Mouse (Mus musculus): ENCODE data around the gene Mogs.

Gene Mogs

DNA sequence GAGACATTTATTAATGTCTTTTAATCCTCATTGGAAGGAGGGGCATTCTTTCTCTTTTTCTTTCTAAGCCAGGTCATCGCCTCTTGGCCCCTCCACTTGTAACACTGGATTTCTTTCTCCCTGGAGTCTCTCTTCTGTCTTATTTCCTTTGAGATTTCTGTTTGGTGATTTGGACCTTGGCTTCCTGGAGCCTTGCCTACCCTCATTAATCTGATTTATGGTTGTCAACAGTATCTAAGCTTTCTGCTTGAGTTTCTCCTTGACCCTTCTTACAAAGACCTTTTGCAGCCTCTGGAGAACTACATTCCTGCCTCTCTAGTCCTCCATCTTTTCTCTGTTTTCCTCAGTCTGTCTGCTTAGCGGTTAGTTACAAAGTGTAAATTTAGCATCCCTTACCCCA lies 16.9 kb upstream of the Mogs start:
- DNase-seq: no peak

DNA sequence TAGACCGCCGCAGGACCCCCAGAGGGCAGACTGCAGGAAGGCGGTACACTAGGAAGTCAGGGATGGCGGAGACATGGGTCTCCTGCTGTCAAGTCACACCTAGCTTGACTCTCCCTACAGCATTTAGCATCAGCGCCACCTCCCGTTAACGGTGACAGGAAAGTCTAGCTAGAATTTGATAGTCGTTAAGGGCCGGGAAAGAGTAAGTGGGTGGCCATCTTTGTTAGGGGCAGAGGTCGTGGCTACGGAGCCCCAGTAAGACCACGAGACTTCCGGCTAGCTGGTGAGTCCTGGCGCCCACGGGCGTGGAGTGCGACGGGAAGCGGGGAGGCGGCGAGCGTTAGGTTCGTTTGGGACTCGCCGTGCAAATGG lies 14.0 kb upstream of the Mogs start, which contains the start of the genes Ccdc142 and Gm42688:
Gene Ccdc142, plus strand, starts transcription at position 286 of the 372 bp plus-strand sequence.
Gene Gm42688, plus strand, starts transcription at position 302 of the 372 bp plus-strand sequence.
- peak; percentile 91 to 94 for DNase-seq

DNA sequence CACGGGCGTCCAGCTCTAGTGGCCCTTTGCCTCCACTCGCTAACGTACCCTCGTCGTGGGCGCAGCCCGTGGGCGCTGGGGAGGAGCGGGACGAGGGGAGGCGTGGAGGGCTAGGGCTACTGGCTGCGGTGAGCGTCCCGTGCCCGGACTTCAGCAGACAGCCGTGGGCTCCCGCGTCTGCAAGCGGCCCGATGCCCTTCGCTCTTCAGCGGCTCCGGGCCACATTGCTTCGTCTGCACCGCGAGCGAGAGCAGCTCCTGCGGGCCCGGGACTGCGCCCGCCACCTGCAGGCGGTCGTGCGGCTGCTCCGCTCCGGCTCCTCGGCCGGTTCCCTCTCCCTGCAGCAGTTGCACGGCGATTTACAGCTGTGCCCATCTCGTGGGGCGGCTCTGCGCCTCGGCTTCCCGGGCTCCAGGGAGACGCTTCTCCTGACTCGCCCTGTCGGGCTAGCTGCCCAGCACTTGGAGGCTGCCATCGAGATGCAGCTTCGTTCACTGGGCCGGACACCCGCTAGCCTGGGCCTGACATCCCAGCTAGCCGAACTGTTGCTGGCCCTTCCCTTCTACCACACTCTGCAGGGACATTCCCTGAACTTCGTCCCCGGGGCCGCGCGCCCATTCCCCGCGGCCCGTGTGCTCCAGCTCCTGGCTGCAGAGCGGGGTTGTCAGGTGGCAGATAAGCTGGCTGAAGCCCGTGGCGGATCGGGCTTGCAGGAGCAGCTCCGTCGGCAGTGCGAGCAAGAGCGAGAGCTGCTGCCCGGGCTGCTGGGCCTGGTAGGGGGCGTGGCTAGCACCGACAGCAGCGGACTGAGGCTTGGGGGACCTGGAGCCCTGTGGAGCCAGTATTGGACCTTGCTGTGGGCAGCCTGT lies 13.4 kb upstream of the Mogs start:
- DNase-seq: peak; percentile 52 to 72

DNA sequence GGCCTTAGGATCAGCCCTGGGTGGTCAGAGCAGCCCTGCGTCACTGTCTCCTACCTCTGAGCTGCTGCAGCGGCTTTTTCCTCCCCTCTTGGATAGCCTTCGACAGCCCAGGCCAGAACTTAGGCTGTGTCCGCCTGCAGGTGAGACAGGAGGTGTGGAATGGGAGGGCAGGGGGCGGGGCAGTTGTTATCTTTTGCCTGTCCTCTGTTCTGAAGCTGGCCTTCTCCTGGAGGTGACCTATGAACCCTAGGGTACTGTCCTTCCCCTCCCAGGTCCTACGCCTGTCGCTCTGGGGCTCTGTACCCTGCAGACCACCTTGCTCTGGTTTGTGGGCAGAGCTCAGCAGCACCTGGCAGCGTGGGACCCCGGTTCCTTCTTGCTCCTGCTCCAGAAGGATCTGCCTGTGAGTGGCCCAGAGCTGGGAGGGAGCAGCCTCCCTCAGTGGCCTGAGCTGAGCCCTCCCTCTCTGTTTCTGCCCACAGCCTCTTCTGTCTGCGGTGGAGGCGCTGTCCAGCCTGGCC lies 12.1 kb upstream of the Mogs start:
- no peak for DNase-seq

GRCm38 (mm10) chr6:83104158-83104557 lies 11.1 kb upstream of the Mogs start:
- DNase-seq: no peak

GRCm38 (mm10) chr6:83107566-83108400 lies 7.5 kb upstream of the Mogs start:
- peak; percentile 68 to 74 for DNase-seq

DNA sequence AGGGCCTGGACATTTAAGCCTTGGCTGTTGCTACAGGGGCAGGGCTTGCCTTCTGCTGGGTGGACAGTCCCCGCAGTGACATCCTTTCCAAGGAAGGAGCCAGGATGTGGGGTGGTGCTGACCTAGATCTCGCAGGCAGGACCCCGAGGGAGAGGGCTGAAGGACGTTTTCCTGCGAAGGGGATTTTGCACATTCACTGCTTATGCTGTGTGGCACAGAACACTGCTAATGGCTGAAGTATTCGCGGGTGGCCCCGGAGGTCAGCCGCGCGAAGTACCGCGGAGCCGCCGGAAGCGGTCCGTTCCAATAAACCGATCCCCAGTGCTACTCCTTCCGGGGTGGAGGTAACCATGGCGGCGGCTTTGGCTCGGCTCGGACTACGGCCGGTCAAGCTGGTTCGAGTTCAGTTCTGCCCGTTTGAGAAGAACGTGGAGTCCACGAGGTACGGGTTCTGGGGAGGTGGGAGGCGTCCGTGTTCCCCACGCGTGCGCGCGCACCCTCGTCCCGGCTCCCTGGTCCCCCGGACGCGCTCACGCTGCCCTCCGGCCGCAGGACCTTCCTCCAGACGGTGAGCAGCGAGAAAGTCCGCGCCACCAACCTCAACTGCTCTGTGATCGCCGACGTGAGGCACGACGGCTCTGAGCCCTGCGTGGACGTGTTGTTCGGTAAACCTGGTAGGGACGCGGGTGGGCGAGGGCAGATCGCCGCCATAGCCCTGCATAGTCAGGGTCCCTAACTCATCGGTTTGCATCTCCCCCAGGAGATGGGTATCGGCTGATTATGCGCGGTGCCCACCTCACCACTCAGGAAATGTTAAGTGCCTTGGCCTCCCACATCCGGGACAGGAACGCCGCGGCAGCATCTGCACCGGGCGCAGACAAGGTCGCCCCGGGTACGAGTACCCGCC lies 6.3 kb upstream of the Mogs start, which contains the start of gene Mrpl53:
Gene Mrpl53, plus strand, starts transcription at position 279 of the 907 bp plus-strand sequence.
- DNase-seq: peak; percentile 80 to 87

- no peak for DNase-seq
These were observed 3.7 kb upstream of the Mogs start for GRCm38 (mm10) chr6:83111510-83112136.

GRCm38 (mm10) chr6:83115682-83116372 lies 531 bp downstream of the Mogs start:
- no peak for DNase-seq

- no peak for DNase-seq
These were observed 1.3 kb downstream of the Mogs start for GRCm38 (mm10) chr6:83116373-83117164.

DNA sequence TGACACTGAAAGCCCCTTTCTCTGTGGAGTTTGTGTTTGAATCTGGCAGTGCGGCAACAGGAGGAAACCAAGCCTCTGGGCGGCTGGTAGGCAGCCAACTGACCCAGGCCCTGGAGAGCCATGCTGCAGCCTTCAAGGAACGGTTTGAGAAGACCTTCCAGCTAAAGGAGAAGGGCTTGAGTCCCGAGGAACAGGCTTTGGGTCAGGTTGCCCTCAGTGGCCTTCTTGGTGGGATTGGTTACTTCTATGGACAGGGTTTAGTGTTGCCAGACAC lies 1.8 kb downstream of the Mogs start:
- DNase-seq: no peak

DNA sequence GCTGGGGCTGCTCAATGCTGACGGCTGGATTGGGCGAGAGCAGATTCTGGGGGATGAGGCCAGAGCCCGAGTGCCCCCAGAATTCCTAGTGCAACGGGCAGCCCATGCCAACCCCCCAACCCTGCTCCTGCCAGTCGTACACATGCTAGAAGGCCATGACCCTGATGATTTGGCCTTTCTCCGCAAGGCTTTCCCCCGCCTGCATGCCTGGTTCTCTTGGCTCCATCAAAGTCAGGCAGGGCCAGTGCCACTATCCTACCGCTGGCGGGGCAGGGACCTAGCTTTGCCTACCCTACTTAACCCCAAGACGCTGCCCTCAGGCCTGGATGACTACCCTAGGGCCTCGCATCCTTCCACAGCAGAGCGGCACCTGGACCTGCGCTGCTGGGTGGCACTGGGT lies 2.3 kb downstream of the Mogs start:
- no peak for DNase-seq

DNA sequence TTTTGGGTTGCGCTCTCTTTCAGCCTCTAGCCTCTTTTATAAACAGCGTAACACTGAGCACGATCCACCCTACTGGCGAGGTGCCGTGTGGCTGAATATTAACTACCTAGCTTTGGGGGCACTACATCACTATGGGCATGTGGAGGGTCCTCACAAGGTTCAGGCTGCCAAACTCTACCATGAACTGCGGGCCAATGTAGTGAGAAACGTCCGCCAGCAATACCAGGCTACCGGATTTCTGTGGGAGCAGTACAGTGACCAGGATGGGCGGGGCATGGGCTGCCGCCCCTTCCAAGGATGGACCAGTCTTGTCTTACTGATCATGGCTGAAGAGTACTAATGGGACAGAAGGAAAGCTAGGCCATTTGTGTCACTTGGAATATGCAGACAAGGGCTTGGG lies 3.1 kb downstream of the Mogs start:
- DNase-seq: no peak

DNA sequence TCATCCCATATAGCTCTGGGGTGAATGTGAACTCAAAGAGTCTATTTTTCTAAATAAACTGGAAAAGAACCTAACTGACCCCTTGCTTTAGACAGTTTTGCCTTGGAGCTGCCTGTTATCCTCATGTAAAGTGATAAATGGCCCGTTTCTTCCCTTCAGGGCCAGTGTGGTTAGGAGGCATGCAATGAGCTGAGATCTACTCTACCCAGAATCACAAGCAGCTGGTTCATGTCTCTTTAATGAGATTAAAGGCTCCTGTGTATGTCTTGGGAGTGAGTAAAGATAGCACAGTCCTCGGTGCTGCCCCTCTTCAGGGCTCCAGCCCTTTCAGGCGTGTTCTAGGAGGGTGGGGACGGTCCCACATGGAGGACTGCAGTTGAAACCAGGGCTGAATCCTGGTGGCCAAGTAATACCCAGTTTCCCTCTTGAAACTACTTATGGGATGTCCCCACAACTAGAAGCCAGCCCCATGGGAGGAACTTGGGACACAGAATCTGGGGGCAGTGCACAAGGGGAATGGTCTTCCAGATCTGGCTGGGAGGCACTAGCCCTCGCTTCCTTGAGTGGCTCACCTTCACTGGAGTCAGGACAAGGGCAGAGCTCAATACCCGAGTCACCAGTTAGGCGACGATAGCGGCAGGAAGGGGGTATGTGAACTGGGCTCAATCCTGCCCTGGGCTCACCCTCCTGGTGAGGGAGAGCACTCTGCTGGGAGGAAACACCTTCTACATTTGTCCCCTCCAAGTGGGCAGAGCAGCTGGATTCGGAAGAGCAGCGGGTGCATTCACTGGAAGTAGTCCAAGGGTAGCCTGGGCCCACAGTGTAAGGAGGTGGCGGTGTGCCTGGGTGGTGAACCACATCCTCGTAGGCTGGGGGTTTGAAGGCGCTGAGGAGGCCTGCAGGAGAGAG lies 3.8 kb downstream of the Mogs start:
- DNase-seq: no peak

GRCm38 (mm10) chr6:83119734-83120051 lies 4.4 kb downstream of the Mogs start:
- DNase-seq: peak in 1 of 2 experiments; percentile 51

DNA sequence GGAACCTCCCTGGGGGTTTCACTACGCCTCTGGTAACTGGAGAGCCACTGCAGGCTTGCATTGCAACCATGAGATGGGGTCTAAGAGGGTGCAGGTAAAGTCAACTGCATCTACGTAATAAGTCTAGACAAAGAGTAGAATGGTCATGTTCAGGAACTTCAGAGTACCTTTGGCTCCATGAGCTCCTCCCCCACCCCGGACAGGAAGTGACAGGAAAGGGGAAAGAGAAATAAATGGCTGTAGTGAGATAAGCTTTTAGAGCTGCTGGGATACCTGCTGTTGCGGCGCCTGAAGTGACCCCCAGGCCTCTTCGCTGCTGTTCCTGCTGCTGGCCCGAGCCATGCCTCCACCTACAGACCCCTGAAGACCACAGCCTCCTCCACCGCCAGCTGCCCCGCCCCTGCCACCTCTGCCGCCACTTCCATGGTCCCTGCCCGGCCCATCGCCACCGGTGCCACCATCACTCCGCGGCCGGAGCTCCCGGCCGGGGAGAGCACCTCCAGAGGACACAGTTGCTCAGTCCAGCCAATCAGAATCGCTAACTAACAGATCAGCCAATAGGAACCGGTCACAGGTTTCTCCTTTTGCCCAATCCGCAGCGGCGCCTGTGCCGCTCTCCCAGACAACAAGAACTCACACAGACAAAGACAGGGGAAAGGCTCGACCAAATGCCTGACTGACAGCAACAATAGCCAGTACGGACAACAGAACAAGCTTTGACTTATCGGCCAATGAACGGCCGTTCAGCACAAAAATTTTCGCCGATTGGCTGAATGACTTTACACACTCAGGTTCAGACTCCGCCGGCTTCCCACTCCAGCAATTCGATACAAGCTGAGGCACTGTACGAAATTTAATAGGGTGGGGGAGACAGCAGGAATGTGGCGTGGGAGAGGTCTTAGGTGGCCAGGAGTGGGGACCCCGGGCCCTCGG lies 5.9 kb downstream of the Mogs start, which contains the start of gene Wbp1:
Gene Wbp1, minus strand, starts transcription at position 630 of the 933 bp plus-strand sequence.
- DNase-seq: peak; percentile 91 to 98

DNA sequence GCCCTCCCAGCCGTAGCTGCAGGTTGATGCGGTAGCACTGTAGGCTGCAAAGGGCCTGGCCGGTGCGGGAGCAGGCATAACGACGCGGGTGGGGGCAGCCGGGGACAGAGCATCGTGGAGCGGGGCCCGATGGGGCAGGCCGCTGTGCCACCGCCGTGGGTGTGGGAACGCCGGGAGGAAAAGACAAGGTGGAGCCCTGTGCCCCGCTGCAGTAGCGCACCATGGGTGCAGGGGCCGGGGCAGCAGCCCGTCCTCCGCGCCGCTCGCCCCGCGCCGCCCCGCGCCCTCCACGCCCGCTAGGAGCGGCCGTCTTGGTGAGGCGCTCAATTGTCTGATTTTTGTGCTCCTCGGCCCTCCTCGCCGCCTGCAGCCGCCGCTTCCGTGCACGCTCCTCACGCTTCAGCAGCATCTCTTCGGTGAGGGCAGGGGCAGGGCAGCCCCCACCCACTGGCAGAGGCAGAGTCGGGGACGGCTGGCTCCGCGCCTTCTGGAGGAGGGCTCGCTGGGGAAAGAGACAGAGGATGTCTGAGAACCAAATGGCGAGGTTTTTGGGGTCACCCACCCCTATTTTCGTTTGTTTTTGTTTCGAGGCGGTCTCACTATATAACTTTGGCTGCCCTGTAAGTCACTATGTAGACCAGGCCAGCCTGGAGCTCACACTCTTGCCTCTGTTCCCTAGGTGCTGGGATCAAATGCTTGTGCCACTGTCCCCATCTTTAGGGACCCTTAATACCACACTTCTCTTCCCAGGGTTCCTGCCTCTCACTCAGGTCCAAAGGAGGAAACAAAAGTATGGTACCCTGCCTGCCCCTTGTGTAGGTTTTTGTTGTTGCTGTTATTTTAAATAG lies 6.8 kb downstream of the Mogs start:
- no peak for DNase-seq
